Mouse (Mus musculus) layer of hippocampus, postnatal 10 days (tissue): ENCODE measurements around the gene Ly6g6f. TPM values are rescaled to one million over a fixed set of nuclear protein-coding genes. Genes with fewer than 3 reads are reported as not detected.

Experiments used
- DNase-seq, 2 experiments: peaks; one replicate each; pipeline ENCODE4 v3.0.0; 2021; ENCODE audit warnings: low spot score in 2 of 2
- total RNA-seq, 2 experiments: library from RNA; stranded (reverse); gene quantifications; 2 replicates each; pipeline ENCODE4 v1.2.3; 2021

Ly6g6f gene
- total RNA-seq, 2 experiments from 2014 or later, result not detected

DNA sequence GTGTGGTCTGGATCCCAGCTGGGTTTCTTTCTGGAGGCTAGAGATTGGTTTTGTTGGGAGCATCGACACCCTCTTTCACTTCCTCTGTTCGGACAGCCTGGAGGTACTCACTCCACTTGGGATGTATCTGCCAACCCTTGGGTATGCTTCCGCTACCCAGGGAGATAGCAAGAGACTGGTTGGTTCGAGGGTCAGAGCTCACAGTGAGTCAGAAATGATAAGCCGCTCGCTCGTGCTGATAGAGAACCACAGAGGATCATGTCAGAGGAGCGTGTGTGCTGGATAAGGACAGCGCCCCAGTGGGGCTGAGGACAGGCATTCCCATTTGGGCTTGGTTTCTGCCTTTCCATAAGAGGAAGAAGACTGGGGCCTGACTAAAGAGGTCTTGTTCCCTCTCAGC, 5.6 kb downstream of the Ly6g6f start:
- no peak for DNase-seq

DNA sequence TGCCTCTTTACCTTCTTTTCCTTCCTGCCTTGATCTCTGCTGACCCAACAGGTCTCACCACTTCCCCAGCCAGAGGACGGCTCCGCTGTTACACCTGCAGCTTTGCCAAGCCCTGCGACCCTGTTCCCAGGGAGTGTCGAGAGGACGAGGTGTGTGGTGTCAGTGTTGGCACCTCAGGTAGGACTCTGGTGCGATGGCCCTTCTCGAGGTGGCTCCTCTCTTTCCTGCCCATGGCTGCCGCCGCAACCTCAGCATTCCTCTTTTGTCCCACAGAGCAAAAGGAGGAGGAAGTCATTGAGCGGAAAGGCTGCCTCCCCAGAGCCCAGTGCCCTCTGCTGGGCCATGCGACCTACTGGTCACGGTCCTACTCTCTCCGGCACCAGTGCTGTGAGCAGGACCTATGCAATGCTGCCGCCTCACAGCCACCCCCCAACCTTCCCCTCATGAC, 7.6 kb downstream of the Ly6g6f start, which contains the start of gene Ly6g6d:
Ly6g6d (minus strand) TSS at position 280 of the 448 bp plus-strand sequence.
- peak in 1 of 2 experiments; percentile 43 for DNase-seq

DNA sequence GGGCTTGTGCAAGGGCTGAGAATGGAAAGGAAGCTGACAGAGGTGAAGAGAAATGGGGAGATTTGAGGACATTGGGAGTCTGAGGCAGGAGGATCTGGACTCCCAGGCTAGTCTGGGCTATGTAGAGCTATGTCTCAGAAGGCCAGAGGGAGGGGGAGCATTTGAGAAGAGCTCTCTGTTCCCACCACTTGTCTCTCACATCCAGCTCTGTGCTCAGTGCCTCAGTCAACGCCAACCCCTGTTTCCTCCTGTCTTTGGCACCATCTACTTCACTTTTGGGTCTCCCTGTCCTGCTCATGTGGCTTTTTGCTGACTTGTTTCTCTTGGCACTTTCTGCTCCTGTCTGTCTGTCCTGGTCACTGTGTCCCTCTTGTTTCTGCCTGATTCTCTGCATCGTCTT, 8.1 kb downstream of the Ly6g6f start:
- no peak for DNase-seq

DNA sequence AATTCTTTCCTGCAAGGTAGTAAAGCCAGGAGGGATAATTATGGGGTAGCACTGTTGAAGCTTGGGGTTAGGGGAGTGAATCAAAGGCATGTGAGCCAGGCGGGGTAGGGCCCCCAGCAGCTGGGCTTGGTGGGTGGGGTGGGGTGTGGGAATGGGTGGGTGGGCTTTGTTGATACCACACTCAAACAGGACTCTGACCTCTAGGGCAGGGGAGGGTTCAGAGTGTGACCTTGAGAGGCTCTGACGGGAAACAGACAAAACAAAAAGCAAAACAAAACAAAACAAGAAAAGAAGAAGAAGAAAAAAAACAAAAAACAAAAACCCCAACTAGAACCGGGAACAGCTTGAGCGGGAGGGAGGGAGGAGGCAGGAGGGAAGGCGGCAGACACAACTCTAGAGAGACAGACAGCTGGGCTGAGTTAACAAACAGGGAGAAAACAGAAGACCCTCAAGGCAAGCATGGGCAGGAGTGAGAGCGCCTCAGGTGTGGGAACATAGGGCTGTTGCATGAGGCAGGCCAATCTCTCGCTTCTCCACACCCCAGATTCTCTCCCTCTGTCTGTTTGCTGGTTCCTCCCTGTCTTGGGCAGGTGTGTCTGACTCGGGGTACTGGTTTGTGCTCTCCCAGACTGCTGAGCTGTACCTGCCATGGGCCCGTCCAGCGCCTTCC, 8.8 kb downstream of the Ly6g6f start, which contains the start of gene Ly6g6e:
Ly6g6e (plus strand) TSS at position 396 of the 670 bp plus-strand sequence.
- DNase-seq, result no peak

DNA sequence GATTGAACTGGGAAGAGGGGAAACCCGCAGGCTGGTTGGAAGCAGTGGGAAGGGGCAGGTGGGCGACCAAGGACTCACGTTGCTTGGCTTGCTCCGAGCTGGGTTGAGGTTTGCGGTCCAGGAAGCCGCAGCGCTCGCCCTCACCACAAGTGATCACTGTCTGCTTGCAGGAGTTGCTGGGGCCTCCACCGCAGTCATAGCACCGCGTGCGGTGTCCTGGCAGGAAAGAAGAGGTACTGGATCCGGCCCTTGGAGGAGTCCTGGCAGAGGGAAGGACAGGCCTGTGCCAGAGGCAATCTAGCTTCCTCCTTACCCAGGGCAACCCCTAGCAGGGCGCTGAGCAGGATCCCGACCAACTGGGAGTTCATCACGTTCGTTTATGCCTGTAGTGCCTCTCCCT, 11.3 kb downstream of the Ly6g6f start:
- DNase-seq, result no peak

DNA sequence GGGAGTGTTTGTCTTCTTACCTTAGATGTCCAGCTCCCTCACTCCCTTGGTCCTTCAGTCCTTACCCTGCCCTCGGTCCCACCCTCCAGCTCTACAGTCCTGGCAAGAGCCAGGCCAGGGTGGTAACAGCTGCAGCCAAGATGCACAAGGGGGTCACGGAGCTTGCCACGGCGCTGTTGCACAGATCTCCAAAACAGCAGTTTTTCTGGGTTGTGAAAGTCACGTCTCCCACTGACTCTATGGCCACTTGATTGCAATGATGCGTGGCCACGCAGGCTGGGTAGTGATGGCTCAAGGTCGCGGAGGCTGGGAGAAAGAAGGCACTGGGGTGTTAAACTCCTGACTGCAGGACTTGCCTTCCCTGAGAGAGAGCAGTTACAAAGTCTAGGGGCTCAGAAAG, 14.0 kb downstream of the Ly6g6f start:
- DNase-seq, result no peak

DNA sequence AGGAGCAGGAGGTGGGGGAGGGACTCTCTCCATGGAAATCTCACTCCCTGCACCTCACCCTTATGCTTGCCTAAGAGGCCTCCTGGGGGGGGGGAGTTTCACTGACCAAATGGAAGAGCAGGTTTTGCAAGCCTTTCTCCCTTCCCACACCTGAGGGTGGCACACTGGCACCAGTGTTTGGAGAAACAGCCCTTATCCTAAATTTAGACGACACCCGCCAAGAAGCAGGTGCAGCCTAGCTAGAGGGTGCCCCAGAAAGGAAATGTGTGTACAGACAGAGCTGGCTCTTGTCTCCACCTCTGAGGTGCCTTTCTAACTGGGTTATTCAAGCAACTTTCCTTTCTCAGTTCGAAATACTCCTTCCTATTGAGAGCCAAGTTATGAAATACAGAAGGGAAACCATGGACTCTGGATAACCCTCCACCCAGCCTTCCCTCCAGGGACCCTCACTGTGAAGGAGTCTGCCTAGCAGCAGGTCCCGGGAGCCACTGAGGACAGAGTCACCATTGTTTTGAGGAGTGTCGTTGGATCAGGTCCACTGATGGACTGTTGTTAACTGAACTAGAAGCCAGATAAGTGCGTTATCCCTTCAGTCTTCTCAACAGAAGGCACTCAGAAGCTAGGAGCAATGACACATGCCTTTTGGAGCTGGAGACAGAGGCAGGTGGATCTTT, 14.7 kb downstream of the Ly6g6f start:
- no peak for DNase-seq

DNA sequence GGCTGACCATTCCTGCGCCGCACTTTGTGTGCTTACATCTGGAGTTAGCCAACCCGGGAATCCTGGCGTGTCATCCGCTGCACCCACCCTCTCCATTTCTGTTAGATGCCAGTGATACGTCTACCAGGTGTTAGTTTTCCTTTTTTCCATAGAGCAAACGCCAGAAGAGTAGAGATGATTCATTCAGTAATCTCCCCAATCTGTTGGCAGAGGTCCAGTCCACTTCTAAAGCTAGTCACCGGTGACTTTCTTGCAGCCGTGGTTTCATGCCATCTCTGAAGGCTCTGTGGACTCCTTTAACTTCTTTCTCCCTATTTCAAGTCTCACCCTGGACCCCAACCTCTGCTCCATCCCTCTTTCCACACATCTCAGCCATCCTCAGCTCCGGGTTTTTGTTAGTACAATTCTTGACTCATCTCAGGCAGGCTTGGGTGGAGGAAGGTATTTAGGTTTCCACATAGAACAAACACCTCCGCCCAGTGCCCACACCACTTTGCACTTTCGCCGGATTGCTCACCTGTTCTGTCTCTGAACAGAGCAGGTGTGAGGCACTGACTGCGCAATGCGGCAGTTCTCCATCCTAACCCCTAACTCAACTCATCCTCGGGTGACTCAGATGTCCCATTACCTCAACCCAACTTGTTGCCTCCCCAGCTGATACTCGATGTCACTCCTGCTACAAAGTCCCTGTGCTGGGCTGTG, 17.0 kb downstream of the Ly6g6f start:
- DNase-seq, result no peak

DNA sequence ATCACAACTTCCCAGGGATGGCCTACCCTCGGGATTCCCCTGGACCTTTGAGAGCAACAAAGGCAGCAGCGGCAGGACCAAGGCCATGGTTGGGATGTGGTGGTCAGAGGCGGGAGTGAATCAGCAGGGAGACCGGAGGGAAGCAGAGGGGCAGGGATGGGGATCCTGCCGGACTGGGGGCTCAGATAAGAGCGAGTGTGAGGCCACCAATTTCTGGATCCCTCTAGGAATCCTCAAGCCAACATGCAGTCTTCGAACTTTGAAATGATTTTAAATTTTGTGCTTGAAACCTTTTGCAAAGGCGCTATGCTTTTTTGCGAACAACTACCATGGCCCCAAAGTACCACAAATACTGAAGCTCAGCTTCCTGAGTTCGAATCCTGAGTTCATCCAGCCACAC, 19.3 kb downstream of the Ly6g6f start, which contains the start of gene Mpig6b:
Mpig6b (minus strand) TSS at position 101 of the 400 bp plus-strand sequence.
- DNase-seq, result no peak

DNA sequence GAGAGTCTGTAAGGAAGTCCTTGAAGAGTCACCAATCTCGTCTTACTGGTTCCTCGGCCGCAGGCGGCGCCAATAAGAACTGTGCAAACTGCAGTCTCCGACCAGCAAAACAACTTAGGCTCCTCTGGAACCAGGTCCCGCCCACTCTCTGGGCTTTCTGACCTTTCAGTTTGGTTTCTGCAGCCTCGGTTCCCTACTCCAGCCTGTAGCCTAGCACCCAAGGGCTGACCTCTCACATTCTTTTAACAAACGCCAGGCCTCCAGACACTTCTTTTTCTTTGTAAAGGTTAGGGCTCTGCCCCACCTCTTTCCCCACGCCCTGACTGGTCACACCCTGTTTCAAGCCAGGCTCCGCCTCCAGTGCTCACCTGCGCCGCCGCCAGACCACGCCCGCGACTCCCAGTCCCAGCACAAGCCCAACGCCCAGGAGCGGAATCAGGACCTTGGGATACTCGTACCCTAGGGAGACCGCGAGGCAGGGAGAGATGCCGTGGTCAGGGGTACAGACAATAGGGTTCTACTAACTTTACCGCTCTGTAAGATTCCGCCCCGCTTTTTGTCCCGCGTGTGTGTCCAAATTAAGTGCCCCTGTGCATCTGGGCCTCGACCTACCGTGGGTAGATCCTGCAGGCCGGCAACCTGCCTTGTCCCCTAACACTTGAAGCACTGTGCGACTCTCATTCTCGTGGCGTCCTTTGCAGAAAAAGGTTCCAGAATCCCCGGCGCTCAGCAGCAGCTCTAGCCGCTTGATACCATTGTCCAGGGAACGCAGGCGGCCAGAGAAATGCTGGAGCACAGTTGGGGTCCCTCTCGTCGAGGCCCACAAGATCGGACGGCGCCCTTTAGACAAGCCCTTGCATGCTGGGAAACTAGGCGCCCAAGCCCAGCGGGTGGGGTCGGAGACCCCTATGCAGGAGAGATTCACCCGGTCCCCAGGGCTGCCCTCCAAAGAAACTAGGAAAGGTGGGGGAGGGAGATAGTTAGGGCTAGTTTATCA, 20.2 kb downstream of the Ly6g6f start, which contains the start of gene Ly6g6c:
Ly6g6c (plus strand) TSS at position 438 of the 997 bp plus-strand sequence.
- no peak for DNase-seq

DNA sequence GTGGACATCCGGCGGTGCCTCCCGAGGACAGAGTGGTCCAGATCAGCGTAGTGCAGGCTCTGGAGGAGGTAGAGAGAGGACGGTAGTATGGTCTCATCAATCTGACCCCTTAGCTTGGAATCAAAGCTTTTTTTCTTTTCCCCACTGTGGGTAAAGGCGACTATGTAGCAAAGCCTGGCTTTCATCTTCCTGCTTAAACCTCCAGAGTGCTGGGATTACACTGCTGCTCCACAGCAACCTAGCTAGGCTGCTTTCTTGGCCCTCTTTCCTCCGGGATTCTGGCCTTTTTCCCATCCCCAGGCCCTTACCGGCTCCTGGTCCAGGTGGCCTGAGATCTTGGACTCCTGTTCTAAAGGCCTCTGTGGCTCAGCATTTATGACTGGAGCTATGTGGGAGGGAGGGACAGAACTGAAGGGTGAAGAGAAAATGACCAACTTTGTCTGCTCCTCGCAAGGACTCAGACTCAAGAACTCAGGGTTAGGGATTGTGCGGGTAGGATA, 21.0 kb downstream of the Ly6g6f start:
- no peak for DNase-seq

DNA sequence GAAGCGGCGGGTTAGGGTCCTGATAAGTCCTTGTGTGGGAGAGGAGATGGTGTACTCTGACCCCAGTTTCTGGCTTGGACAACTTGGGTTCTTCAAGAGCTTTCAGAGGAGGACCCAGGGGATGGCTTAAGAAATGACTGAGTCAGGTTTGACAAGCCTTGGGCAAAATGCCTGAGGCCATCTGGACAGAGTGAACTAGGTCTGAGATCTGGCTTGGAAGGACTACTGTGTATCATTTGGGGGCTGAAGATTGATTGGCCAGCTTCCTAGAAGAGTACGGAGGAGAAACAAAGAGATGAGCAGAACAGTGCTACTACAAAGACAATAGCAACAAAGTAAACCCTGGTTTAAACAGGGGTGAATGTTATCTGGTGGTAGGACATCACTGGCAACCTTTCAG, 21.9 kb downstream of the Ly6g6f start:
- no peak for DNase-seq

DNA sequence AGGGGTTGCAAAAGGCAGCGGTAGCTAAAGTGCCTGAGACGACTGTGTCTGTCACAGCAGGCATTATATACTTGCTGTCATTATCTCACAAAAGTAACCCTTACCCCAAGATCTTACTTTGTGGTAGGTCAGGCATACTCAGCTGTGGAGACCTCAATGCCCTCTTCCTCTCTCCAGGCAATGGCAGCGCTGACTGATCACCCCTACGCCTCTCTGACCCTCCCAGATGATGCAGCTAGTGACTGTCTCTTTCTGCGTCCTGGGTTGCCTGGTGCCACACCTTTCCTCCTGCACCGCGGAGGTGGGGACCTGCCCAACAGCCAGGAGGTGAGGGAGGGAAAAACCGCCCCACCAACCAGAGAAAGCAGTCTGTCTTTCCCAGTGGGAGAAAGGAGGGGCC, 24.1 kb downstream of the Ly6g6f start:
- DNase-seq, result no peak

DNA sequence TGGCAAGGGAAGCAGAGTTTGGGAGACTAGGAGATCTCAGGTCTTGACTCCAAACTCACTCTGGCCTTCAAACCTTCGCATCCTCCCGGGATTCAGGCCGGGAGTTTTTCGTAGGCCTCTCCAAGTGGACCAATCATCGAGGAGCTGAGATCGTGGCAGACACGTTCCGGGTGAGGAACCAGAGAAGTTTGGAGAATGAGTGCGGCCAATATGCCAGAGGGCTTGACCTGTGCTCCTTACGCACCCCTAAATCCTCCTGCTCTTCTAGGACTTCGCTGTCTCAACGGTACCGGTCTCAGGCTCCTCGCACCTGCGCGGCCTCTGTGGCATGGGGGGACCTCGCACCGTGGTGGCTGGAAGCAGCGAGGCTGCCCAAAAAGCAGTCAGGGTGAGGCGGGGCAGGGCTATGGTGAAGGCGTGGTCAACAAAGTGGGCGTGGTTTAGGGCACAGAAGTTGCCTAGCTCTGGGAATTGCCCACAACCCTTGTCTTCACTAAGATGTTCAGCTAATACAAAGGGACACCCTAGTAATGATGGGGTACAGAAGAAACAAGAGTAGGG, 24.6 kb downstream of the Ly6g6f start:
- no peak for DNase-seq

DNA sequence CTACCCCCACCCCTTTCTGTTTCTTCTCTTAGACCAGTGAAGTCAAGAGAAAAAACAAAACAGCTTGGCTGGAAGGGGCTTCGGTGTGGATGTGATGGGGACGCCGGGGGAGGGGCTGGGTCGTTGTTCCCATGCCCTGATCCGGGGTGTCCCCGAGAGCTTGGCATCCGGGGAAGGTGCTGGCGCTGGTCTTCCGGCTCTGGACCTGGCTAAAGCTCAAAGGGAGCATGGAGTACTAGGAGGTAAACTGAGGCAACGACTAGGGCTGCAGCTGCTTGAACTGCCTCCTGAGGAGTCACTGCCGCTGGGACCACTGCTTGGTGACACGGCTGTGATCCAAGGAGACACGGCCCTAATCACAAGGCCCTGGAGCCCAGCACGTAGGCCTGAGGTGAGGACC, 25.3 kb downstream of the Ly6g6f start:
- DNase-seq, result no peak

DNA sequence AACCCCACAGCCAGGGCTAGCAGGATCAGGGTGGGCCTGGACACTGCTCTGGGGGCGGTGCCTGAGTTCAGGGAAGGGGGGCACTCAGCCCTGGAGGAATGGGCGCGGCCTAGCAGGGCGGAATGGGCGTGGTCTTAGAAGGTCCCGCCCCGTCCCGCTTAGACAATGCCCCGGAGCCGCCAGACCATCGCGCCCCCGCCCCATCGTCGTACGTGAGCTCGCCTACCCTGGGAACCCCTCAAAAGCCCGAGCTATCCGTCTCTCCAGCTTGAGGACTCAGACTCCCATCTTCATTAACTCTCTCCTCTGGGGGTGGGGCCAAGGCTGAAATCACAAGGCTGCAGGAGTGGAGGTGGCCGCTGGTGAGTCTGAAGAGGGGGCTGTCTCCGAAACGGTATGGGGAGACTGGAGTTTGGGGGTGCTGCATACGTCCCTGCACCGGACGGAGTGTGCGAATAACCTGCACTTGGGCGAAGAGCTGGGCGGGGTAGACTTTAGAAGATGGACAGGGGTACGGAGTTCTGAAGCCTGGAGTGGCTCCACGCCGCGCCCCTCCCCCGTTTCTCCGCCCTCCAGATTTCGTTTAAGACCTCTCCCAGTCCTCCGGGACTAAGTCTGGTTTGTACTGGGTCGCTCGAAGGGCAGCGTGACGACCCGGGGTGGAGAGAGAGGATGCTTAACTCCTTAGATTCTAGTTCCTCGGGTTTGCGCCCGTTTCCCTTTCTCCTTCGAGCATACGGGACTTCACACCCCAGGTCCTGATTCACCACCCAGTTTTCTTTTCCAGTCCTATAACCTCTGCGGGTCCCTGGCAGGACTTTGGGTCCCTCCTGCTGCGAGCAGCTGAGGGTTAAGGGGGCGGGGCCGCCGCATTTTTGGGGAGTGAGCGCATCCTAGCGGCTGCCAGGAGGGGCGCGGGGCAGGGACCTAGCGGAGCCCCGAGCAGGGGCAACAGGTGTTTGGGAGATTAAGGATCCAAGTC, 26.2 kb downstream of the Ly6g6f start, which contains the start of gene Ddah2:
Ddah2 (plus strand) TSS at position 125 of the 982 bp plus-strand sequence.
- peak; percentile 87 to 91 for DNase-seq

DNA sequence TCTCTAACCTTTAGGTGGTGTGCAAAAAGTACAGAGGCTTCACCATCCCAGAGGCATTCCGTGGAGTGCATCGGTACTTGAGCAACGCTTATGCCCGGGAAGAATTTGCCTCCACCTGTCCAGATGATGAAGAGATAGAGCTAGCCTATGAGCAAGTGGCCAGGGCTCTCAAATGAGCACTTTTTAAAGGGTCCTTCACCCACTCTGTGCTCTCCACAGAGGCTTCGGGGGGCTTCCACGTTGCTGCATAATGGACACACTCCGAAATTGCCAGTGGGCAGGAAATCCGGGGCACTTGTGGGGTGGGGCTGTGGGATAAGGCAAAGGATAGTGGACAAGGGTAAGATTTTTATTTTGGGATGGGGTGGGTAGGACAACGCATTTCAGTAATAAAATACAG, 27.1 kb downstream of the Ly6g6f start:
- DNase-seq, result no peak

DNA sequence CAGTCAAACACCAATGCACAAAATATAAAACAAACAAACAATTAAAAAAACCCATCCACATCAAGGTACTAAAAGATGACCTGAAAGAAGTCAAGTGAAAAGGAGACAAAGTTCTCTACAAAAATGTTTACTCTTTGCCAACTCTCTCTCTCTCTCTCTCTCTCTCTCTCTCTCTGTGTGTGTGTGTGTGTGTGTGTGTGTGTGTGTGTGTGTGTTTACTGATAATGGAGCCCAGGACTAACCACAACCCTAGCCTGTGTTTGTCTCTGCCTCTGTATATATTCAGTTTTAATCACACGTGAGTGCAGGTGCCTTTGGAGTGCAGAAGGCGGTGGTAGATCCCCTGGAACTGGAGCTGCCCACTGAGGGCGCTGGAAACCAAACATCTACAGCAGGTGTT, 28.3 kb downstream of the Ly6g6f start:
- DNase-seq, result no peak
